Mouse (Mus musculus) liver, postnatal 0 days (tissue): Measurements from ENCODE around the gene Unc13a.

Experiments
- CTCF ChIP-seq: sonication (generic); IDR thresholded peaks from 2 replicates; pipeline ENCODE4 v1.5.1; 2016; ENCODE audit warnings: antibody characterized with exemption, low read depth
- EP300 ChIP-seq: IDR thresholded peaks from 2 replicates; pipeline ENCODE4 v1.6.1; 2016; ENCODE audit warnings: antibody characterized with exemption, low read depth, mild to moderate bottlenecking

DNA sequence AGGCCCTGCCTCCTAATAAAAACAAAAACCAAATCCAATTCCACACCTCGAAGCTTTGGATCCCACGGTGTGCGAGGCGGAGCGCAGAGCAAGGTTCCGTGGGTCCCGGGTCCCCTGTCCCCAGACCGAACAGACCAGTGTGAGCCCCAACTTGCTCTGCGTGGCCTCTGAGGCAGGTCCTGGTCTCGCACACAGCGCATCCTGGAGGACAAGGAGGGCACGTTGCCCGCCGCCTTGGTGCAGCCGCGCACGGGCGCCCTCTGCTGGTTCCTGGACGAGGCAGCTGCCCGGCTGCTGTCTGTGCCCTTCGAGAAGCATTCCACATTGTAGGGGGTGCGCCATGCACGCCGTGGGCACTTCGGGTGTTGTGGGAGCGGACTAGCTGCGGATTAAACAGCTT is 75.7 kb downstream of the Unc13a start:
- TF ChIP-seq CTCF: peak; percentile 100
- TF ChIP-seq EP300: no peak
